Mouse (Mus musculus) Muller cell, postnatal 12 days (primary cell): ENCODE measurements around the gene Spata31.

ENCODE experiments used
- DNase-seq: peaks from one replicate; pipeline ENCODE4 v3.0.0-alpha.2; 2015; ENCODE audit errors: inconsistent ontology term

Gene Spata31

DNA sequence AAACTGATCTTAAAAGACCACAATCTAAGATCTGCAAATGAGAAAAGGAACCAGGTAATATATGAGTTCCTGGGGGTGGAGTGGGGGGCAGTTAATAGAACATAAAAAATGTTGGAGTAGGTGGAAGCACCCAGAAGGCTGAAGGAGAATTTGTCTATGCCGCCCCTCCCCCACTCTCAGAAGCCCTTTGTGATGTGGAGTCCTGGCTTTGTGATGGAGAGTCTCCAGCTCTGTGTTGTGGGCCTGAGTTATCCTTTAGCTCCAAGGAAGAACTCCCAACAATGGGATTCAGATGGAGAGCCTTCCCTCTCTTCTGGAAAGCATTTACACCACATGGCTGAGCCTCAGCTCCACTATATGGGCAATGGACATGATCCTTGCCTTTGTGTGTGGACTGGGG is at the start of gene Spata31:
TSS of gene Spata31 (plus strand) at position 216 of the 400 bp plus-strand sequence.
- DNase-seq, result no peak

DNA sequence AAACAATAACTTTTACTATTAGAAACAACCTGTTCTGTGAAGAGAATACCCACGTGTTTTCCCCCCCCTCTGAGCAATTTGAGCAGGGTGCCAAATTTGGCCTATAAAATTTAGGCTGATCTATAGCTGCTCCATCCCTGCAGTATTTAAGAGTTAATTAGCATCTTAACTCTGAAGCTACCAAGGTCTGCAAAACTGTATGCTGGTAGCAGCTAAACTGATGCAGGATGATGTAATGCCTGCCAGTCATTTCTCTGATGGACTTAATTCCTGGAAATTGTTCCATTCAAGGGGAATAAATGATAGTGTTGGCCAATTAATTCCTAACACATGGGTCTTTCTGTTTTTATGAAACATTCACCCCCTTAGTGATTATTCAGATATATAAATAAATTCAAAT is 14.1 kb upstream of the Spata31 start:
- DNase-seq, result no peak

DNA sequence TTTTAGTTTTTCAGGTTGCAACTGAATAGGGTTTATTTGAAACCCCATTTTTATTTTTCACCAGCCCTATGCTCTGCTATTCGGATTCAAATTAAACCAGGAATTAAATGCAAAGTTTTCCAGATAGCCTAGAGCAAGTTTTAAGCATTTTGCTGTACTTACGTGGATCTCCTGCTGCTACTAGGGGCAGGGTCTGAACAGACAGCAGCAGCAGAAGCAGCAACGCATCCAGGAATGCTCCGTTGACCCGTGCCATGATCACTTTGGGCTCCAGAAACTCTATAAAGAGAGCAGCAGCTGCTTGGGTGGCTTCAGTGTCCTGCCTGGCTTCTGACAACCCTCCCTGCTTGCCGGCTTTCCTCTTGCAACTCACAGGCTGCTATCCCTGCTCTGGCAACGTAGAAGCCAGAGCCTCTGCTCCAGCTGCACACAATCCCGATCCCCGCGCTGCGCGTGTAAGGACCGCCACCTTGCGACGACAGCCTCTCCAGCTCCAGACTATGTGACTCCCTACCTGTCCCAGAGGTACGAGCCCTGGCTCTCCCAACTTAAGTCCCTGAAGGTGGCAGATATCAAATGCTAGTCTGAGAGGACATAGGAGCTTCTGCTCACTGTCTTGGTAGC is 13.5 kb upstream of the Spata31 start, which contains the start of gene Cntnap3:
TSS of gene Cntnap3 (minus strand) at position 371 of the 624 bp plus-strand sequence.
- DNase-seq, result peak; percentile 34
